Mouse (Mus musculus): ENCODE measurements at regions not wholly inside any gene's neighbourhood (a gene's known extent, or its start where the extent isn't known, plus 50 kb on each side); places are given as distances from the start of the nearest gene placed in this dataset.

DNA sequence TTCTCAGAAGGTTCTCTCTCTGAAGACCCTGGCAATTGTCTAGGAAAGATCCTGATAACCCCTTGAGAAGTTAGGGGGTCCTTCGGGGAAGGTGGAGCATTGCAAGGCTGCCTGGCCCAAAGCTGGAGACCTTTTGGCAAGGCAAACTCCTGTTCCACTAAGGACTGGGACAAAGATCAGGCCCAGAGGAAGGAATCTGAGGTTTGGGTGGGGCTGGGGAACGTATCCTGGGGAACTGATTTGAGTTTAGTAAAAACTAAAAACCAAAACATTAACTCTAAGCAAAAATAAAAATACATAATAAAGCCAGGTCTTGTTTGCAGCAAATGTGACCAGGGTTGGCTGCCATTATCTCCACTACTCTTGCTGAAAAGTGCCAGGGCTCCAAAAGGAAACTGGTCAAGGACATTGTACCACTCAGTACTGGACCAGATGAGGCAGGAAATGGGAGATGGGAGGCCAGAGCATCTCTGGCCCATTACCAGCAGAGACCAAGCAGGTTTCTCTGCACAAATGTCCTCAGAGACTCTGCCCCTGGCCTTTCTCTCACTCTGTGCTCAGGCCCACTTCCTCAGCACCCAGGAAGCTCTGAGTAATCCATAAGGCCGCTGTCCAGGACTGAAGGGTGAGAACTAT is 321.5 kb downstream of the Cxcl12 start:
- peak in 1 of 2 experiments; percentile 16 for DNase-seq
- intact Hi-C loops (cut with DNase I) = no loop called here

- intact Hi-C loops (cut with DNase I) = no loop called here
Observed at GRCm38 (mm10) chr6:117494971-117495370, 326.6 kb downstream of the Cxcl12 start.

DNA sequence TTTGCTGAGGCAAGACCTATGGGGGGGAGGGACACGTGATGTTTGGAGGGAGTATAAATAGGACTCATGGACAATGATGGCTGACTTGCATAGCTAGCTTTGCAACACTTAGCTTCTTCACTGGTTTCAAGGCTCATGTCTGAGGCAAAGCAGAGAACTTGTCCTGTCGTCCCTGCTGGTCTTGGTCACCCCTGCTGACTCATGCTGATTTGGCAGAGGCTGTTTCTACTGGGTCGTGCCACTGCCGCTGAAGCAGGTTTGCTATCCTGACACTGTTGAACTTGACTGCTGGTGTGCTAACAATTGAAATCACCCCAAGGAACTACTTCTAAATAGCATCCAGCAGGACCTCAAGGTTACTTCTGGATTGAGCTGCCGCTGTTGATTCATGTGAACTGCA is 329.0 kb downstream of the Cxcl12 start:
- no peak for DNase-seq
- intact Hi-C loops (cut with DNase I) = no loop called here

More at GRCm38 (mm10) chr6:117494971-117495370, 326.6 kb downstream of the Cxcl12 start:
- no peak for DNase-seq

- intact Hi-C loops (cut with DNase I) = no loop called here
- peak; percentile 23 to 28 for DNase-seq
Observed at GRCm38 (mm10) chr6:117497904-117498303, 329.6 kb downstream of the Cxcl12 start.

GRCm38 (mm10) chr6:117502346-117502745 is 334.0 kb downstream of the Cxcl12 start:
- no peak for DNase-seq
- intact Hi-C loops (cut with DNase I) = no loop called here

GRCm38 (mm10) chr6:117504771-117505170 is 336.2 kb upstream of the Zfp637 start:
- intact Hi-C loops (cut with DNase I) = no loop called here
- no peak for DNase-seq

DNA sequence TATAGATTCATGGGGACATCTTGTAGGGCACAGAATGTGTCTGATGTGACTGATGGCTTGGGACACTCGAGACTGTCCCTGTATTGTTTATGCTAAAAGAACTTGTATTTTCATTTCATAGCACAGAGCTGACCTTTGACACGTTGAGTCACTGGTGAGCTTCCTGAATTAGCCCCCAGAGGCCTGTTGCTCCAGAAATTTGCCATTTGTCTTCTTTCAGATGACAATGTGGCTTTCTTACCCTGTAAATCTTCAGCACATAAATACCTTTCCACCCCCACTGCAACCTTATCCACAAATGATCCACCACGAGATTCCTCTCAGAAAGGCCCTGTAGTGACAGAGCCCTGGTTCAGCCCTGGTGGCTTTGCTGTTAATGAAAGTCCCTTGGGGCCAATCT is 335.5 kb upstream of the Zfp637 start:
- no peak for DNase-seq
- intact Hi-C loops (cut with DNase I) = no loop called here

DNA sequence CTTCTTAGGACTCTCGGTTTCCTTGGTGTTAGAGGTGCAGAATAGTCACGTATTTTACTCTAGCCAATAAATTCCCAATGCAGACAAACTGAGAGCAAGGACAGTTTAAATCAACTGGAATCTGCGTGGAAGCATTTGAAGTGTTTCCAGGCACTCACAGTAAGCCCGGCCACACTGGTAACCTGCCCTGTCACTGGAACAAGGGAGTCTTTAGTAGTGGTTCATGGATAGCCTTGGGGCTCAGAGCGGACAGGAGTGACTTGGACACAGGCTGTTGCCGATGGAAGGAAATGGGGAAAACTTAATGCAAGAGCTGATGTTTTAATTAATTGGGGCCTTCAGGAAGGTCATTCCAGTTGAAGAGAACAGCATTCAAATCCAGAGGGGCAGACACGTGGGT is 334.4 kb upstream of the Zfp637 start:
- no peak for DNase-seq
- intact Hi-C loops (cut with DNase I) = no loop called here

GRCm38 (mm10) chr6:117508860-117509259 is 332.1 kb upstream of the Zfp637 start:
- no peak for DNase-seq

DNA sequence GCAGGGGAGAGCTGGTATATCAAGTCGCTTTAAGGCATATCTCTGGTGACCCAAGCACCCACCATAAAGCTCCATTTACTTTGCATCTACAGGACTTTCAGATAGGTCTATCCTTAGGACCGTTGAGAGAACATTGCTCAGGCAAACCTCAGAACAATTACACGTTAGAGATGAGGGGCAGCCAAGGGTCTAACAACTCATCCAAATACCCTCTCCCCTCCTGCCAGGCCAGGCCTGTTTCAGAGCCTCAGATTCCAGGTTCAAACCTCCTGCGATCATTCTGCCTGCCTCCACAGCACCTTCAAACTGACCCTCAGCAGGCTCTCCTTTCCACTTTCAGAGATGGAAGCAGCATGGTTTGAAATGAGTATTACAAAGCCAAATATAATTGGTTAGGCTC is 331.0 kb upstream of the Zfp637 start:
- intact Hi-C loops (cut with DNase I) = no loop called here
- DNase-seq = no peak

More at GRCm38 (mm10) chr6:117508860-117509259, 332.1 kb upstream of the Zfp637 start:
- intact Hi-C loops (cut with DNase I) = no loop called here

GRCm38 (mm10) chr6:117514831-117515230 is 326.1 kb upstream of the Zfp637 start:
- DNase-seq = no peak
- intact Hi-C loops (cut with DNase I) = no loop called here

- intact Hi-C loops (cut with DNase I) = no loop called here
- no peak for DNase-seq
Observed at GRCm38 (mm10) chr6:117516906-117517305, 324.1 kb upstream of the Zfp637 start.

- intact Hi-C loops (cut with DNase I) = no loop called here
- no peak for DNase-seq
Observed at GRCm38 (mm10) chr6:117518939-117519338, 322.0 kb upstream of the Zfp637 start.

- DNase-seq = no peak
Observed at GRCm38 (mm10) chr6:117519466-117519865, 321.5 kb upstream of the Zfp637 start.

DNA sequence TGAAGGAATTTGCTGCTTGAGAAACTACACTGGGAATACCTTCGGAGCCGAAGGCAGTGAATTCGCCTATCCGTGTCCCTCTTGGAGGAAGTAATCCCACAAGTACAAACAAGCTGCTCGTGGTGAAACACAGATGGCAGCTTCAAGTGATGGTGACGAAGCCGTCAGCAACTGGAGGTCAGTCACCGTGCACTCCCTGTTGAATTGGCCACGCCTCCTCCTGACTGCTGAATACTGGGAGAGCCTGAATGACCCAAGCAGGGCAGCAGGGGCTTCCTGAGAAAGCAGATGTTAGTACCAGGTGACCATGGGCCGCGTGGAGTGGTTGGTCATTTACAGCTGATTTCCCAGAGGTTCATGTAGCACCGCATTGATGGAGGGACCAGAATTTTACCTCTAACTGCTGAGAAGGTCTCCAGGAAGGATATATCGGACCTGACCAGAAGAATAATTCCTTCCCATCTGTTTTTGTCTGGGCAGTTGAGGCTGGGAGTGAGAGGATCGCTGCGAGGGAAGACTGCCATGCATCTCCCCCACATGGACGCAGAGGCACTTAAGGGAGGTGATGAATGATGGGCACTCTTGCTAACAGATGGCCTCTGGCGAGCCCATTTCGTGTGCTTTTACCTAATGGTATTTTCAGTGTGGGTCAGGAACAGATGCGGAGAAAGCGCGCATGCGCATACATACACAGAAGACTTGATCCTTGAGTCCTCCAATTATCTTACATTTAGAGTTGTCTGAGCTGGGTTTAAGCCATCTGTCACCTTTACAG is 314.6 kb upstream of the Zfp637 start:
- intact Hi-C loops (cut with DNase I) = no loop called here
- peak; percentile 24 to 38 for DNase-seq

More at GRCm38 (mm10) chr6:117519466-117519865, 321.5 kb upstream of the Zfp637 start:
- intact Hi-C loops (cut with DNase I) = no loop called here

DNA sequence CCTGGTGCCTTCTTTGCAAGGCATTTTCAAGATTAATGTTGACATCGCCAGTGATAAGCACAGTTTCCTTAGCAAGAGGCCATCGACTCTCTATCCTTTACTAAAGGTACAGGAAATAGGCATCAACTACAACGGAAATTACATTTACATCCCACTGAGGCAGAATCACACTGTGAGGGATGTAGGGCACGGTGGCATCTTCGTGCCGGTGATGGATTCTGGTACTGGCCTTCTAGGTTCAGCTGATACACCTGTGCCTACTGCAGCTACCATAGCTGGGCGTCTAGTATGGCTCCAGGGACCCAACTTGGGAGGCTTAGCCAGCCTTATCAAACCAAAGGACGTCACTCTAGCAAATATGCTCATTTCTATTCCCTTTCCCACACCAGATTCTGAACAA is 313.5 kb upstream of the Zfp637 start:
- intact Hi-C loops (cut with DNase I) = no loop called here

DNA sequence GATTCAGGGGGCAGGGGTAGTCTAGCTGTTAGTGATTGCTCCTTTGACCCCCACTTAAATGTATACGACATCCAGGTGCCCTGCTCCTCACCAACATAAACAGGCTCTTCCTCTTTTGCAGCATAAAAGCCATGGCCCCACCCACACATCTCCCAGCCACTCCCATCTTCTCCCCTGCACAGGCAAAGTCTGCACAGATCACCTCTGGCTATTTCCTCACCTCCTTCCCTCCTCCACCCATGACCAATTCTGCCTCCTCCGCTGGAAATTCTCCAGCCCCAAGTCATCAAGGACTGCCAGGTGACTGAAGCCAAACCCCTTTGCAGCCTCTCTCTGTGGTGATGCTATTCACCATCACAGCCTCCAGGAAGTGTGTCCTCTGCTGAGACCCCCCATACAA is 306.8 kb upstream of the Zfp637 start:
- intact Hi-C loops (cut with DNase I) = no loop called here
- DNase-seq = no peak

More for the DNA sequence above, 313.5 kb upstream of the Zfp637 start:
- DNase-seq = no peak

DNA sequence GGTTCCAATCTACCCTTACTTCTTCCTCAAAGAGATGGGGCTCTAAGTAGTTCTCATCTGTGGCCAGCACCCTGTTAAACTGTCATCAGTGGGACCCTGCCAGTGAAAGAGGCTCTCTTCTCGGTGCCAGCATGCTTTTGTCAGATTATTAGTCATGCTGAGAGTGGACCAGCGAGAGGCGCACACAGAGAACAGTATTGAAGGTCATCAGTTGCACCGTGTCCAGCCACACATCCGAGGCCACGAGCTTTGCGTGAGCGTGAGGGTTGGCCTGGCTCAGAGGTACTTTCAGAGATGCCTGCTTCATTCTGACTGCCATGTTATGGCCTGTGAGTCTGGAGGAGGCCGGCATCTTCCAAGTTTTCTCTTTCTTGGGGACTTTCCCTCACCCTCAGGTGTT is 306.0 kb upstream of the Zfp637 start:
- intact Hi-C loops (cut with DNase I) = no loop called here
- DNase-seq = no peak

DNA sequence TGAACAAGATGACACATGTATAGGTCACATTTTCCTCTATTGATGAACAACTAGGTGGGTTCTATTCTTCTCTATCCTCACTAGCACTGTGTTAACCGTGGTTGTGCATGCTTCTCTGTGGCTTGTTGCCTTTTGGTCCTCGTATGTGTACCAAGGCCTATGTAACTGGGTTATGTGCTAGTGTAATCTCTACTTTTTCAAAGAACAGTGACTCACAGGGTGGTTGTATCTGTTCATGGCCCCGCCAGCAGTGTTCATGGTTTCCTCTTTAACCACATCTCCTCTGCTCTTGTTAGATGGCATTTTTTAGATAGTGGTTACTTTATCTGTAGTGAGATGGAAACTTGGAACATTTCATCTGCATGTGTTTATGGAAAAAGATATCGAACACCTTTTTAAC is 304.9 kb upstream of the Zfp637 start:
- intact Hi-C loops (cut with DNase I) = no loop called here

GRCm38 (mm10) chr6:117542431-117542830 is 298.5 kb upstream of the Zfp637 start:
- no peak for DNase-seq
- intact Hi-C loops (cut with DNase I) = loop anchor here (10.0 kb wide), 1 partner anchor 368 kb away; no protein-coding TSS in a partner anchor

More for the DNA sequence above, 304.9 kb upstream of the Zfp637 start:
- no peak for DNase-seq

DNA sequence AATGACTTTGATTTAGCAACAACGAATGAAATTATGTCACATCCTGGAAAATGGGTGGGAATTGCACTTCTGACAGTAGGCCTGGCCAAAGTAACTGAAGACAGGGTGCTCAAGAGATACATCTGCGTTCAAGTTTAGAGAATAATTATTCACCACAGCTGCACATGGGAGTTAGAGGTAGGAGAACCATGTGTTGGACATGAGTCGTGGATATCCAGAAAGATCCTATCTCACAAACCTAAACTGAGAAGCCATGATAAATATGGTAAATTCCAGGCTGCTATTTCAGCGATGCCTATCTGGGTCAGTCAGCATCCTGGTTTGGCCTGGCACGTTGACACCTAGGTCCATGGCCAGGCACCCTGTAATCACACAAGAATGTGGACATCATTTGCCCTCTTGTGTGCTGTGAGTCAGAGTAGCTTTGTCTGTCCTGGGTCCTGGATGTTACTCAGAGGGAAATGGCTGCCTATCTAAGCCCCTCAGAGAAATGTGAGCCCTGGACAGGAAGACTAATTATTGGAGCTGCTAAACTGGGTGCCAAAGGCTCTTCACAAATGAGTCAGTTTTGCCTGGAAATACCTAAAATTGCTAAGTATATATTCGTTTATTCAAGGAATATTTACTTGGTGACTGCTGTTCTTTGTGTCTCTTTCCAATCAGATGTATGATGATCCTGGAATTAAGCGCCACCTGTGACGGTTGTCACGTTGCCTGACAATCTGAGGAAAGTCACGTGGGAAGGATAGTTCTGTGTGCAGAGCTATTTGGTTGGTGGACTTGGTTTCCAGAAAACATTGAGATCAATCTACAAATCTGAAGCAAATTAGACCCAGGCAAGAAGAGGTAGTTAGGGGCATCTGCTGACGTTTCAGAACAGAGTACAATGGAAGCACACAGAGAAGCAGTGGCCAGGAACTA is 296.4 kb upstream of the Zfp637 start:
- intact Hi-C loops (cut with DNase I) = loop anchor here (10.0 kb wide), 1 partner anchor 370 kb away; no protein-coding TSS in a partner anchor
- DNase-seq = no peak

All from heart, postnatal 10 days (tissue).